Mouse (Mus musculus) yolk sac, embryonic 10.5 days (tissue): ENCODE results near the gene A530084C06Rik.

Experiments
- DNase-seq: peaks from one replicate; pipeline ENCODE4 v3.0.0-alpha.2; 2017; ENCODE audit warnings: low spot score

Gene A530084C06Rik

DNA sequence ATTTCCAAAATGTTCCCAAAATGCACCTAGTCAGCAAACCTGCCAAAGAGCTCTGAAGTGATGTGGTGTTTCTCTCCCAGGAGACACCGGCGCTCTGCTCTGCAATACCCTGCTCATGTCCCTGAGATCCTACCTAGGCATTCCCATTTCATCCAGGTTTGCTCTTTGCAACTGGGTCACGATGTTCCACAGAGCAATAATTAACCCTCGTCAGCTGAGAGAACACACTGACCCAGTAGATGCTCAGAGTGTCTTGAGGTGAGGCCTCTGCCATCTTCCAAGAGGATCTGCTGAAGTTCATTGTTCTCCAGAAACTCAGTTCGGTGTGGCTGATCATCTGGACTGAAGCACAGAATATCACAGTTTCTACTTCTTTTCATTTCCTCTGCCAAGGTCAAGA, 16.1 kb downstream of the A530084C06Rik start:
- no peak for DNase-seq

DNA sequence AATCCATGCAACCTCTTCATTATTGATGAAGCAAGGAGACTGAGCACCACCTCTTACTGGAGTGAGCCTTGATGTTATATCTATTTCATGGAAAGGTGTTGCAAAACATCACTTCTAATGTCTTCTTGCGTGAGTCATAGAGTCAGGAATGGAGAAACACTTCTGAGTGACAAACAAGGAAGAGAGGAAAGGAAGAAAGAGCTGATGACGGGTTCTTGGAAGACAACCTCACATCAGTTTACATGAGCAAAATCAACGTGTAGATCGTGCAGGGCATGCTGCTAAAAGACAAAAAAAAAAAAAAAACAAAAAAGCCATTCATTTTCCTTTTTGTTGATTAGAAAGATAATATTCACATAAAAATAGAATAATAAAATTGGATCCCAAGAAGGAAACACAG, 24.4 kb downstream of the A530084C06Rik start:
- no peak for DNase-seq

DNA sequence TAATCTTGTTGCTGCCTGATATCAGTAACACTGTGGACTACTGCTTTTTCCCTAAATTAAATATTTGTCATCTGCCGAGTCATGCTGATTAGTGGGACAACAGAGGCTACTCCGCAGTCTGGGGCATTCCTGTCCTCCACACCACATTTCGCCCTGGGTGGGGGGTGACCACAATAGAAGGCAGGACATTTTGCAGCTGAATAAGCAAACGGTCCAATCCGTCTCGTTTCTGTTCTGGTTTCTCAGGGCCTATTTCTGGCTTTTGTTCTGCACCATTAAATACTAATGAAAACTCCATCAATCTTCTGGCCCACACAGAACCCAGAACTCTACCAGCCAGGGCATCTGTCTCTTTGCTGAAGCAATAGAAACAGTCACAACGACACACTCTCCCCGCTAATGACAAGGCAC, 27.5 kb downstream of the A530084C06Rik start:
- DNase-seq, result no peak

DNA sequence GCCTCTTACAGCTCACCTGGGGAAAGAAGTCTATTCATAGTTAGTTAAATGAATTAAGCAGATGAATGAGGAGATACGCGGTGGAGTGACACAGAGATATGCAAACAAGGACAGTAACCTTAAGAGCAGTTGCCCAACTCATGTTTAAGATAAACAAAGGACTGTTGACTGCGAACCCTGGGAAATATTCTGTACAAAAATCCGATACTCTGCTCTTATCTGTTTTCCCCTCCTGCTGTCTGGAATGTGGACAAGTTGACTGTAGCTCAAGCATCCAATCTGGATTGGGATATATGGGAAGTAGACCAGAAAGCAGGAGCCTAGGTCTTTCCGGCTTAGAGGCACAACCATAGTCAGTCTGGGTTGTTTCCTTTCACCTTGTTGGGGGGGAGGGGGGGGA, 27.9 kb downstream of the A530084C06Rik start:
- DNase-seq, result no peak

- DNase-seq, result no peak
These were observed 34.2 kb downstream of the A530084C06Rik start for GRCm38 (mm10) chr13:31524976-31525375.

GRCm38 (mm10) chr13:31518971-31519370, 40.2 kb downstream of the A530084C06Rik start:
- peak; percentile 37 for DNase-seq

- DNase-seq, result peak; percentile 20
These were observed 40.7 kb downstream of the A530084C06Rik start for GRCm38 (mm10) chr13:31518411-31518886.

GRCm38 (mm10) chr13:31515261-31515660, 43.9 kb downstream of the A530084C06Rik start:
- DNase-seq, result no peak

GRCm38 (mm10) chr13:31506494-31507167, 52.5 kb downstream of the A530084C06Rik start:
- peak; percentile 28 for DNase-seq
